Comparison of ENCODE assay signal across 24 mouse cellular contexts in genomic region chr1:105169455-105170113, GRCm38 (mm10).
A peak's percentile ranks its signal among the peaks of the same experiment; 100 is the strongest.
DNase-seq lines count a peak whose midpoint lies in the region; ATAC-seq and TF ChIP-seq lines count a peak whose summit lies in the region.
"Had no signal": no experiment of that assay in that cellular context is flagged by ENCODE, and none has a peak within 500 bp of the region (broad histone marks: within the 10 kb centered on the region; RNA-seq: fewer than 3 reads in every experiment).

No protein-coding gene starts in this region.

- no peaks in the 10 kb centered on the region for H3K9me3 ChIP-seq in limb, embryonic 14.5 days (ENCODE audit: control insufficient read depth, low read length)
- H3K9me3 ChIP-seq in limb, embryonic 10.5 days (replicated peaks), result no peaks in the 10 kb centered on the region
- no peaks in the 10 kb centered on the region for H3K9me3 ChIP-seq in intestine, postnatal 0 days (ENCODE audit: control insufficient read depth)
- H3K9me3 ChIP-seq: forebrain, embryonic 15.5 days; limb, embryonic 12.5 days; midbrain, embryonic 13.5 days; neural tube, embryonic 13.5 days had no signal

- ATAC-seq in limb, embryonic 14.5 days (ENCODE audit: low FRiP score, low read depth), result no peak
- peak; percentile 17; the same call in 1 of the 2 replicates for ATAC-seq in intestine, postnatal 0 days
- ATAC-seq: forebrain, embryonic 15.5 days; hindbrain, embryonic 16.5 days; midbrain, embryonic 13.5 days had no signal

- no peaks in the 10 kb centered on the region for H3K4me1 ChIP-seq in limb, embryonic 14.5 days (ENCODE audit: control insufficient read depth, insufficient read depth, low read length)
- H3K4me1 ChIP-seq in limb, embryonic 10.5 days, result peaks cover 8% of the 10 kb centered on the region; the same call in 1 of the 2 replicates
- H3K4me1 ChIP-seq in brown adipose tissue, adult 24 weeks (ENCODE audit: control insufficient read depth, insufficient read depth, insufficient read length, low read length), result peaks cover 13% of the 10 kb centered on the region; the same call in 1 of the 2 replicates
- peaks cover 9% of the 10 kb centered on the region; the same call in 1 of the 2 replicates for H3K4me1 ChIP-seq in intestine, postnatal 0 days (replicated peaks; ENCODE audit: control insufficient read depth, insufficient read depth, low read length)
- H3K4me1 ChIP-seq: forebrain, embryonic 15.5 days; limb, embryonic 12.5 days; neural tube, embryonic 13.5 days had no signal

- H3K9ac ChIP-seq in limb, embryonic 14.5 days (ENCODE audit: low read depth, low read length, severe bottlenecking), result no peak overlapping the region
- H3K9ac ChIP-seq in intestine, postnatal 0 days (ENCODE audit: low read depth, low read length), result no peak overlapping the region
- H3K9ac ChIP-seq: forebrain, embryonic 15.5 days; limb, embryonic 12.5 days; midbrain, embryonic 13.5 days; neural tube, embryonic 13.5 days had no signal

- H3K4me2 ChIP-seq in limb, embryonic 14.5 days (replicated peaks; ENCODE audit: low read depth, low read length, severe bottlenecking), result no peak overlapping the region
- H3K4me2 ChIP-seq in intestine, postnatal 0 days (replicated peaks; ENCODE audit: low read depth), result no peak overlapping the region
- H3K4me2 ChIP-seq: forebrain, embryonic 15.5 days; heart, embryonic 11.5 days; limb, embryonic 12.5 days; midbrain, embryonic 13.5 days; neural tube, embryonic 13.5 days had no signal

- H3K27me3 ChIP-seq in limb, embryonic 14.5 days (ENCODE audit: control insufficient read depth, insufficient read depth, low read length), result no peaks in the 10 kb centered on the region
- H3K27me3 ChIP-seq in limb, embryonic 10.5 days (ENCODE audit: low read depth, poor library complexity, severe bottlenecking), result no peaks in the 10 kb centered on the region
- no peaks in the 10 kb centered on the region for H3K27me3 ChIP-seq in intestine, postnatal 0 days (replicated peaks; ENCODE audit: control insufficient read depth, insufficient read depth, low read length)
- no peaks in the 10 kb centered on the region for H3K27me3 ChIP-seq in splenic B cell, adult 2 months (ENCODE audit: control insufficient read depth, insufficient read depth, low read length, poor library complexity, severe bottlenecking)
- H3K27me3 ChIP-seq: forebrain, embryonic 15.5 days; limb, embryonic 12.5 days; midbrain, embryonic 13.5 days; neural tube, embryonic 13.5 days; Patski had no signal

- no peak for TF ChIP-seq POLR2A in limb, embryonic 14.5 days (IDR thresholded peaks at IDR 0.05; ENCODE audit: borderline replicate concordance, extremely low read depth, insufficient read depth, insufficient read length)

- TF ChIP-seq CTCF in intestine, postnatal 0 days (IDR thresholded peaks at IDR 0.05; ENCODE audit: low read depth), result no peak

- H3K27ac ChIP-seq in limb, embryonic 14.5 days (replicated peaks; ENCODE audit: low read depth, low read length), result 0 out of 2 replicates have a peak overlapping the region, but pooled peaks have one; percentile 7
- no peak overlapping the region for H3K27ac ChIP-seq in limb, embryonic 10.5 days
- H3K27ac ChIP-seq in brown adipose tissue, adult 24 weeks (replicated peaks; ENCODE audit: low read depth, low read length), result peak overlapping the region; percentile 90
- no peak overlapping the region for H3K27ac ChIP-seq in intestine, postnatal 0 days (ENCODE audit: low read depth, low read length)
- H3K27ac ChIP-seq: forebrain, embryonic 15.5 days; limb, embryonic 12.5 days; midbrain, embryonic 13.5 days; neural tube, embryonic 13.5 days had no signal

- 85% methylated on average over 1 of the region's 1 CpGs for WGBS in limb, embryonic 14.5 days
- 84% methylated on average over 1 of the region's 1 CpGs for WGBS in limb, embryonic 10.5 days
- 63% methylated on average over 1 of the region's 1 CpGs for WGBS in intestine, postnatal 0 days

- no peak overlapping the region for H3K4me3 ChIP-seq in limb, embryonic 14.5 days (replicated peaks; ENCODE audit: low read length)
- no peak overlapping the region for H3K4me3 ChIP-seq in limb, embryonic 10.5 days
- H3K4me3 ChIP-seq in brown adipose tissue, adult 24 weeks (ENCODE audit: insufficient read depth, low read depth, low read length), result no peak overlapping the region
- no peak overlapping the region for H3K4me3 ChIP-seq in intestine, postnatal 0 days (ENCODE audit: low read depth, low read length)
- H3K4me3 ChIP-seq: forebrain, embryonic 15.5 days; limb, embryonic 12.5 days; midbrain, embryonic 13.5 days; neural tube, embryonic 13.5 days had no signal

- H3K36me3 ChIP-seq in limb, embryonic 14.5 days (ENCODE audit: control insufficient read depth, insufficient read depth, low read length), result no peaks in the 10 kb centered on the region
- no peaks in the 10 kb centered on the region for H3K36me3 ChIP-seq in limb, embryonic 10.5 days
- H3K36me3 ChIP-seq in intestine, postnatal 0 days (ENCODE audit: control insufficient read depth, insufficient read depth), result no peaks in the 10 kb centered on the region
- H3K36me3 ChIP-seq in splenic B cell, adult 2 months (ENCODE audit: control insufficient read depth, insufficient read depth, low read length, poor library complexity, severe bottlenecking), result no peaks in the 10 kb centered on the region
- H3K36me3 ChIP-seq: forebrain, embryonic 15.5 days; limb, embryonic 12.5 days; midbrain, embryonic 13.5 days; neural tube, embryonic 13.5 days had no signal

- DNase-seq in limb, embryonic 14.5 days (ENCODE audit: low spot score), result no peak
- no peak for DNase-seq in limb, embryonic 10.5 days (ENCODE audit: low spot score)
- DNase-seq in splenic B cell, adult 2 months (ENCODE audit: low read depth, low spot score), result peak; percentile 2
- no peak for DNase-seq in lung, postnatal 4 days
- DNase-seq in layer of hippocampus, adult 18-20 months (ENCODE audit: low spot score in 2 of 2), result no peak
- DNase-seq in cerebellum, adult 11-12 months, result no peak
- DNase-seq: adrenal gland, postnatal 25 days; cerebellum, postnatal 10 days; embryo, embryonic 11 days; gastrocnemius, postnatal 14 days; heart, postnatal 36 days; kidney, adult 9 months; kidney, postnatal 4 days; lung, adult 18-20 months; right cerebral cortex, adult 18-20 months had no signal

Comparison
In these comparisons a context has a peak if more than half of its experiments do, and no peak if none do; other contexts are left out.
1. H3K27ac ChIP-seq: peak in limb, embryonic 14.5 days (single experiment) and brown adipose tissue, adult 24 weeks (single experiment); none in limb, embryonic 10.5 days (single experiment) and intestine, postnatal 0 days (single experiment).